Mouse (Mus musculus) testis, adult 2 months (tissue): ENCODE data around the gene Tmem199. TPM values are rescaled to one million over a fixed set of nuclear protein-coding genes. Genes with fewer than 3 reads are reported as not detected.

Experiments used
- H3K27ac ChIP-seq: fragments of 200-500 bp; 2 replicates; pipeline ENCODE4 v1.5.1; 2012; ENCODE audit warnings: low read depth, low read length; ENCODE audit not compliant: control insufficient read depth, insufficient read depth
- H3K27me3 ChIP-seq: fragments of 200-500 bp; 2 replicates; pipeline ENCODE4 v1.6.1; 2012; ENCODE audit warnings: mild to moderate bottlenecking, low read length, moderate library complexity; ENCODE audit not compliant: control insufficient read depth, insufficient read depth
- H3K36me3 ChIP-seq: fragments of 200-500 bp; 2 replicates; pipeline ENCODE4 v1.6.1; 2012; ENCODE audit warnings: mild to moderate bottlenecking, low read length; ENCODE audit not compliant: control insufficient read depth, insufficient read depth
- H3K4me1 ChIP-seq: fragments of 200-500 bp; 2 replicates; pipeline ENCODE4 v1.6.1; 2012; ENCODE audit warnings: low read length; ENCODE audit not compliant: control insufficient read depth, insufficient read depth
- H3K4me3 ChIP-seq: fragments of 200-500 bp; 2 replicates; pipeline ENCODE4 v1.5.1; 2012; ENCODE audit warnings: low read depth, mild to moderate bottlenecking, low read length, moderate library complexity, mixed read lengths; ENCODE audit not compliant: control insufficient read depth
- CTCF ChIP-seq: fragments of 200-500 bp; IDR thresholded peaks from 2 replicates; pipeline ENCODE4 v1.5.1; 2012; ENCODE audit warnings: low read depth, mild to moderate bottlenecking, inconsistent platforms, low read length, moderate library complexity; ENCODE audit not compliant: control insufficient read depth, insufficient read depth, insufficient replicate concordance
- POLR2A ChIP-seq: fragments of 200-500 bp; IDR thresholded peaks from 2 replicates; pipeline ENCODE4 v1.6.1; 2012; ENCODE audit warnings: low read depth, mild to moderate bottlenecking, inconsistent platforms, low read length, moderate library complexity; ENCODE audit not compliant: control insufficient read depth
- polyA plus RNA-seq: library from polyadenylated mRNA; depleted of rRNA; stranded (reverse); fragments of >200 nt; gene quantifications from 2 replicates; pipeline ENCODE4 v1.2.3, GENCODE M21; 2012

The Tmem199 gene
- polyA plus RNA-seq, 1 experiment, result 19.2 TPM

GRCm38 (mm10) chr11:78523241-78523955 lies 11.4 kb upstream of the Tmem199 start:
- Histone ChIP-seq H3K27ac (no peak overlapping the region), H3K27me3 (no peaks in the 10 kb centered on the region), H3K36me3 (peaks cover 8% of the 10 kb centered on the region; the same call in 1 of the 2 replicates), H3K4me3 (no peak overlapping the region), H3K4me1 (peaks cover 2% of the 10 kb centered on the region; the same call in 1 of the 2 replicates)
- TF ChIP-seq POLR2A (no peak), CTCF (no peak)

DNA sequence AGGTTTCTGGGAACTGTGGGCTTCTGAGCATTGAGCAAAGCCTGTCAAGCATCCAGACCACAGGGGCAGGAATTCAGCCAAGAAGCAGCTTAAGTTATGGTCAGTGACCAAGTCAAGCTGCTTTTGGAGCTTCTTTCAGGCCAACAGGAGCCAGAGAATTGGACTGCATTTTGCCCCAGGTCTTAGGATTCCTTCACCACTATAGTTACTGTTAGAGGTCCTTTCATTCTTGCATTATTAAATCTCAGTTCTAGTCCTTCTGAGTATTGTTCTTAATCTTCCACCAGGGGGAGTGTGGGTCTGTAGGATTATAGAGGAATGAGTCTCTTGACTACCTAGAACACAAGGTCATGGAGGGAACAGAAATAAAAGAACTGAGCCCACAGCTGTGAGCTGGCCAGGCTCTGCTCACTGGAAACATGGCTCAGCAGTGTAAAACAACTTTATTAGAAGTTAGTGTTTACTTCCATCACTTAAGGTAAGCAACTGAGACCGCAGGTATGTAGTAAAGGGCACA lies 10.6 kb upstream of the Tmem199 start:
- peaks cover 8% of the 10 kb centered on the region; the same call in 1 of the 2 replicates for H3K36me3 ChIP-seq
- peaks cover 2% of the 10 kb centered on the region; the same call in 1 of the 2 replicates for H3K4me1 ChIP-seq
- H3K27me3 ChIP-seq, result no peaks in the 10 kb centered on the region
- no peak overlapping the region for H3K4me3 ChIP-seq
- TF ChIP-seq POLR2A (no peak), CTCF (no peak)
- H3K27ac ChIP-seq, result peak overlapping the region; percentile 19; the same call in 1 of the 2 replicates

DNA sequence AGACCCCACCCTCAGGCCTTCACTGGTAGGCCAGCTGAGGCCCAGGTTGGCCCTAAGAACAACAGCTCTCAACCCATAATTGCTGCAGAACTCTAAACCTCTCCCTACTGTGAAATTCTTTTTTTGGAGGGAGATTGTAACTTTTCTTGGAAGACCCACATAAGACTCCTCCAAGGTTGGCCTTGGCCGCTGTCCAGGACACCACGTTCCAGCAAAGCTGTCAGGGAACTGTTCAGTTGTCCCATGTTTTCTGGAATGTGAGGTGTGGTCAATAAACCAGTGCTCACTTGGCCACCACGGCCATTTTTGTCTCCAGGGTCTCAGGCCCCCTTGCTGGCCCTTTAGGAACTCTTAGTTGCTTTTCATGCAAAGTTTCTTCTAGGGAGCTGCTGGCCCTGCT lies 9.9 kb upstream of the Tmem199 start:
- Histone ChIP-seq H3K27ac (no peak overlapping the region), H3K4me1 (peaks cover 2% of the 10 kb centered on the region; the same call in 1 of the 2 replicates), H3K36me3 (peaks cover 8% of the 10 kb centered on the region; the same call in 1 of the 2 replicates), H3K4me3 (no peak overlapping the region), H3K27me3 (no peaks in the 10 kb centered on the region)
- TF ChIP-seq CTCF, result no peak
- TF ChIP-seq POLR2A, result no peak

- no peak overlapping the region for H3K27ac ChIP-seq
- no peak overlapping the region for H3K4me3 ChIP-seq
- H3K36me3 ChIP-seq, result peaks cover 10% of the 10 kb centered on the region
- H3K27me3 ChIP-seq, result no peaks in the 10 kb centered on the region
- no peak for TF ChIP-seq CTCF
- no peak for TF ChIP-seq POLR2A
- peaks cover 2% of the 10 kb centered on the region; the same call in 1 of the 2 replicates for H3K4me1 ChIP-seq
These were observed 7.0 kb upstream of the Tmem199 start for GRCm38 (mm10) chr11:78518931-78519330.

GRCm38 (mm10) chr11:78515549-78516325 lies 3.8 kb upstream of the Tmem199 start:
- TF ChIP-seq CTCF, result peak; percentile 26; the same call in 1 of the 2 replicates
- no peak for TF ChIP-seq POLR2A
- Histone ChIP-seq H3K4me1 (peaks cover 8% of the 10 kb centered on the region), H3K27me3 (no peaks in the 10 kb centered on the region), H3K36me3 (peaks cover 5% of the 10 kb centered on the region), H3K4me3 (no peak overlapping the region), H3K27ac (no peak overlapping the region)

GRCm38 (mm10) chr11:78513106-78513790 lies 1.3 kb upstream of the Tmem199 start:
- no peak overlapping the region for H3K27ac ChIP-seq
- H3K4me1 ChIP-seq, result peaks cover 8% of the 10 kb centered on the region
- peak overlapping the region; percentile 16; the same call in 1 of the 2 replicates for H3K4me3 ChIP-seq
- TF ChIP-seq POLR2A, result no peak
- TF ChIP-seq CTCF, result no peak
- H3K36me3 ChIP-seq, result peaks cover 4% of the 10 kb centered on the region
- H3K27me3 ChIP-seq, result no peaks in the 10 kb centered on the region

GRCm38 (mm10) chr11:78509148-78509547 lies 2.8 kb downstream of the Tmem199 start:
- no peak for TF ChIP-seq POLR2A
- no peak for TF ChIP-seq CTCF
- H3K27ac ChIP-seq, result no peak overlapping the region
- peaks cover 8% of the 10 kb centered on the region for H3K4me1 ChIP-seq
- H3K36me3 ChIP-seq, result peaks cover 3% of the 10 kb centered on the region
- no peaks in the 10 kb centered on the region for H3K27me3 ChIP-seq
- no peak overlapping the region for H3K4me3 ChIP-seq
